Mouse (Mus musculus) left cerebral cortex, postnatal 14 days (tissue): ENCODE measurements around the gene Fgf8. TPM values are rescaled to one million over a fixed set of nuclear protein-coding genes. Genes with fewer than 3 reads are reported as not detected.
A peak's percentile ranks its signal among the peaks of the same experiment; 100 is the strongest.

Source experiments
- DNase-seq, 2 experiments: peaks; one replicate each; pipeline ENCODE4 v3.0.0; 2021 to 2022; ENCODE audit warnings: low spot score in 2 of 2, mixed read lengths in 1 of 2
- intact Hi-C: fragments of 180-260 bp; cut with DNase I; formaldehyde crosslinking; loops from one replicate; pipeline ENCODE4 v1.15.1; 2025
- total RNA-seq, 2 experiments: library from RNA; stranded (reverse); gene quantifications; 2 replicates each; pipeline ENCODE4 v1.2.3; 2021

The Fgf8 gene
- total RNA-seq, 2 experiments from 2014 or later = not detected

DNA sequence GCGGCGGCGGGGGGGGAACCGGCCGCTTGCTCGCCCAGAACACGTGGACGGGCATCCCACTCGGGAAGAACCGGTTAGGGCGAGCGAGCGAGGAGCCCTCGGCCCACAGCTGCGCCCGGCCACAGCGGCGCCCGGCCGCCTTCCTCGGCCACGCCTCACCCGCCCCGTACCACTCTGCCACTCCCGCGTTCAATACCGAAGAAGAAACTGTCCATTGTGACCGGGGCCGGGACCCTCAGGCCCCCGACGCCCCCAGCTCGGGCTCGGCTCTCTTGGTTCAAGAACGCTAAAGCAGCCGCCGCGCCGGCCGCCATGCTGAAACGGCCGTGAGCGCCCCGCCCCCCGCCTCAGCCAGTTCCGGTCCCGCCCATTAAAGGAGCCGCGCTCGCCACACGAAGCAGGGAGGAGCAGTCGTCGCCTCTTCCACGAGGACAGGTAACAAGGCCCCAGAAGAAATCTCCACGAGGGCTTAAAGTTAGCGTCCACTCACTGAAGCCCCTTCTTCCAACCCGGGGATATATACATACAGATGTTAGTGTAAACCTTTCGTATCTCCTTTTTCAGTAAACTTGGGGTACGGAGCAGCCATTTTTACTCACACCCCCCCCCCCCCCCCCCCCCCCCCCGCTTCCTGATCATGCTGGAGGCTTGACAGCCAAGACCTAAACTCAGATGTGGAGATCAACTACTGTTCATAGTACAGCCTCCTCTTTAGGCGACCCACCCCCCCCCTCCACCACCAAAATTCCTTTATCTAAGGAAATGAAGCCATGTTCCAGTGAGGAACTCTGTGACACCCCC is 6.7 kb upstream of the Fgf8 start, which contains the start of gene Npm3:
Gene Npm3 (minus strand): TSS at position 349 of the 801 bp plus-strand sequence.
- peak; percentile 84 for DNase-seq
- intact Hi-C loops = loop anchor here (5.0 kb wide), 1 partner anchor 92 kb away; no protein-coding TSS in a partner anchor

- DNase-seq = no peak
Observed at GRCm38 (mm10) chr19:45748691-45749242, 6.1 kb upstream of the Fgf8 start.

GRCm38 (mm10) chr19:45748206-45748605 is 5.5 kb upstream of the Fgf8 start:
- intact Hi-C loops = loop anchor here (5.0 kb wide), 1 partner anchor 91 kb away; no protein-coding TSS in a partner anchor
- no peak for DNase-seq

More at GRCm38 (mm10) chr19:45748691-45749242, 6.1 kb upstream of the Fgf8 start:
- intact Hi-C loops = loop anchor here (5.0 kb wide), 1 partner anchor 91 kb away; no protein-coding TSS in a partner anchor

GRCm38 (mm10) chr19:45747028-45747867 is 4.5 kb upstream of the Fgf8 start:
- intact Hi-C loops = loop anchor here (2.0 to 5.0 kb wide), 3 partner anchors 90 to 526 kb away; no protein-coding TSS in a partner anchor
- peak; percentile 91 for DNase-seq

DNA sequence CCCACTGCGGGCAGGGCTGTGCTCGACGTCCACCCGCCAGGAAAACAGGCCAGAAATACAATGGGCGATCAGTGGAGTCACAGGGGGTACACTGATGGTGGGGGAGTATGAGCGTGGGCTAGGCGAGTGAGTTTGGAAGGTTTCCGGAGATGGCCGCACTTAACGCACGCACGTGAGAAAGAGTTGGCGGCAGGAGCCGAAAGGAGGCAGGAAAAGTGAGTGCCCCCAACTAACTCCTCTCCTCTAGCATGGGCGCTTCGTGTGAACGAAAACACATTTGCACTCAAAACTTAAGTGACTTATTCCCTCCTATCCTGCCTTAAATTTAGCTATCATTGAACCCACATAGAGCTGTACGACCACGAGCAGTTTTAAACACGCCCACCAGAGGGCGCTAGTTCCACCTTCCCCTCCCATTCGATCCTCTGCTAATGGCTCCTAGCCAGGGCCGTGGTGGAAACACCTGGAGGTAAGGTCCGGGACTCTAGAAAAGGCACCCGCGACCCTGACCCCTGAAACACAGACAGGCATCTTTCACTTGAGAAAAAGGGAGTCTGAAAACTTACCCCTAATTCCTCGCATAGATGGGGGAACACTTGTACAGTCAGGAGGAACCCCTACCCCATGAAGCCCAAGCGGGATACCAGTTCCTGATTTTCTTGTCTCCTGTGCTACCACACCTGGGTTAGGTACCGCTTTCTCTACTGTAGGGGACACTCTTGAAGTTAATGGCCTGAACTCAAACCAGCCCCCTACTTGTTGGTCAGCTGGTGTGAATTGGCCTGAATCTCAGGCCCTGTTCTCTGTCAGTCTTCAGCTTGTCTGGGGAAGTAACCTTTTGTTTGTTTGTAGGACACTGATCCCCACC is 3.7 kb upstream of the Fgf8 start:
- intact Hi-C loops = loop anchor here (2.0 to 5.0 kb wide), 3 partner anchors 89 to 526 kb away; no protein-coding TSS in a partner anchor

DNA sequence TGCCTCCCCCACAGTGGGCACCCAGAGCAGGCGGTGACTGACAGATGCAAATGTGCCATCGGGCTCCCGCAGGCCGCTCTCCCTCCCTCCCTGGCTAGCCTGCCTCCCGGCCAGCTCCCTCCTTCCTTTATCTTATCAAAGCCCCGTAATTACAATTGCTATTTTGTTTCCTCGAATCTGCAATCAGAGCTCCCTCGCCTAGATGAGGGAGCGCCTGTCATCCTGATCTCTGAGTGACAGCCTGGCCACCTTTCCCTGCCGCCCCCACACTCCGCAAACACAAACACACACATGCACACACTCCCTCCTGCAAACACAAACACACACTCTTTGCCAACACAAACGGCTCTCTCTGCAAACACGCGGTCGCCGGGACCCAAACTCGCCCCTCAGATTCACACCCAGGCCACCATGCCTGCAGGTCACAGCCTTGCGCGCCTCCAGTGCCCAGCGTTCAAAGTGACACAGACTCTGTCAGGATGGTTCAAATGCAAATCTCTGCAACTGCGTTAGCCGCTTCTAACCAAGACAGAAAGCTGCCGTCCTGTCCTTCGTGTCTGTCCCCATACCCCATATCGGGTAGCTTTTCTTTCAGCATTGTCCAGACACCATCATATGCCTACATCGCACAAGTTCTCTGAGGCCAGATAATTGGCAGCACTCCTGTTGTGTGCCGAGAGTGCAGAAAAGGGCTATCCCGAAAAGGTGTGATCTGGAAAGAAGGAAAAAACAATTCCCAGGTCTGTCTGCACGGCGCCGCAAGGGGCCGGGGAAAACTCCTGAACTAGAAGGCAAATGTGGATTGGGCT is 2.8 kb upstream of the Fgf8 start:
- no peak for DNase-seq
- intact Hi-C loops = loop anchor here (2.0 to 5.0 kb wide), 3 partner anchors 88 to 525 kb away; no protein-coding TSS in a partner anchor

More for the DNA sequence above, 3.7 kb upstream of the Fgf8 start:
- peak; percentile 67 to 80 for DNase-seq

DNA sequence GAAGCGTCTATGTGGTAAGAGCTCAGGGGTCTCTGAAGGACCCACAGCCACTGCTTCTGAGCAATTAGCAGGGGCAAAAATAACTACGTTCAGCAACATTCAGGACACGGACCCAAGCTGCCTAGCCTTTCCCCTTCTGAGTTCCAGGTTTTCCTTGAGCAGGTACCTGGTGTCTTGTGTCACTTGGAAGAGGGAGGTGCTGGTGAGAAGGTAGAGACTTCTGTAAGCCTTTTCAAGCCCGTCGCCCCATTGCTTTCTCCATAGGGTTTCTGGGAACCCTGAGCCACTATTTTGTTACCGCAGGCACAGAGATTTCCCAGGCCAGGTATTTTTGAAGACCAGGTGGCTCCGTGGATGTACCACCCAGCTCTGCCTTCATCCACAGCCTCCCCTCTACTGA is 904 bp upstream of the Fgf8 start:
- intact Hi-C loops = no loop called here
- no peak for DNase-seq

GRCm38 (mm10) chr19:45742984-45743575 is 365 bp upstream of the Fgf8 start:
- intact Hi-C loops = no loop called here
- no peak for DNase-seq

- intact Hi-C loops = no loop called here
- no peak for DNase-seq
Observed at GRCm38 (mm10) chr19:45741431-45742217, 1.1 kb downstream of the Fgf8 start.

- no peak for DNase-seq
- intact Hi-C loops = no loop called here
Observed at GRCm38 (mm10) chr19:45740817-45741216, 1.9 kb downstream of the Fgf8 start.

DNA sequence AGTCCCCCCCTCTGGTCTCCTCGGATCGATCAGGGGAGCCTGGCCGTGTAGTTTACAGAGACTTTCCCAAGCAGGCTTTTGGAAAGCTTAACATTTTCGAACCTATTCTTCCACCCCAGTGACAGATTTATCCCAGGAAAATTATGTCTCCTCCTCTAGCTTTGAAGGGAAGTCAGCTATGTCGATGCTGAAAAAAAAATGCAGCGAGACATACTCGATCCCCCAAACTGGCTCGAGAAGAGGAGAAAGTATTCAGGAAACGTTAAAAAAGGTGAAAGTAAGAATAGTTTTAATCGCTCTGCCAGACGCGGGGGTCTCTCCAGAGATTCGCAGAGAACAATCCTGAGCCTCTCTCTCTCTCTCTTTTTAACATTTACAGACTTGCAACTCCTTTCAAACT is 2.5 kb downstream of the Fgf8 start:
- intact Hi-C loops = no loop called here
- DNase-seq = no peak

GRCm38 (mm10) chr19:45738521-45738920 is 4.2 kb downstream of the Fgf8 start:
- intact Hi-C loops = loop anchor here (5.0 kb wide), 1 partner anchor 66 kb away; no protein-coding TSS in a partner anchor
- no peak for DNase-seq

DNA sequence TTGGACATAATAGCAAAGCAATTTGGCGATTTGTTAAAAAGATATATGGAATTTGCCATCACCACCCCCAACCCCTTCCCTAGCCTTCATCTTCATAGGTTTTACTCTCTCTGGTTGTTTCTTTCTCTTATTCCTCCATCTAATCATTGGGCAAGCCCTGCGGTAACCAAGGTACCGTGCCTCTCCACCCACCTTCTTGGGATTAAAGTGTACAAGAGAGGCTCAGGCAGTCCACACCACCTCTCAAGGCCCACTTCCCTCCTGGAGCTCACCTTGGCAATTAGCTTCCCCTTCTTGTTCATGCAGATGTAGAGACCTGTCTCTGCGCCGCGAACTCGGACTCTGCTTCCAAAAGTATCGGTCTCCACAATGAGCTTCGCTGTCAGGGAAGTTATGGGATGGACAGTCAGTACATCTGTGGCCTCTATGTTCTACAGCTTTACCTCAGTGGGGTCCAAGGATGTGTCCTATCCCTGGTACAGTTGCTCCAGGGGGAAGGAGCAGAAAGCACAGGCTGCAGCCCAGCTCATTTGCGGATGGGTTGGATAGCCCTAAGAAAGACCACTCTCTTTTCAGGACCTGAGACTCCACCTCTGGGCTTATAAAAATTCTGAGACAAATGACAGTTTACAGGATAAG is 4.8 kb downstream of the Fgf8 start:
- intact Hi-C loops = loop anchor here (5.0 kb wide), 1 partner anchor 66 kb away; no protein-coding TSS in a partner anchor
- no peak for DNase-seq

DNA sequence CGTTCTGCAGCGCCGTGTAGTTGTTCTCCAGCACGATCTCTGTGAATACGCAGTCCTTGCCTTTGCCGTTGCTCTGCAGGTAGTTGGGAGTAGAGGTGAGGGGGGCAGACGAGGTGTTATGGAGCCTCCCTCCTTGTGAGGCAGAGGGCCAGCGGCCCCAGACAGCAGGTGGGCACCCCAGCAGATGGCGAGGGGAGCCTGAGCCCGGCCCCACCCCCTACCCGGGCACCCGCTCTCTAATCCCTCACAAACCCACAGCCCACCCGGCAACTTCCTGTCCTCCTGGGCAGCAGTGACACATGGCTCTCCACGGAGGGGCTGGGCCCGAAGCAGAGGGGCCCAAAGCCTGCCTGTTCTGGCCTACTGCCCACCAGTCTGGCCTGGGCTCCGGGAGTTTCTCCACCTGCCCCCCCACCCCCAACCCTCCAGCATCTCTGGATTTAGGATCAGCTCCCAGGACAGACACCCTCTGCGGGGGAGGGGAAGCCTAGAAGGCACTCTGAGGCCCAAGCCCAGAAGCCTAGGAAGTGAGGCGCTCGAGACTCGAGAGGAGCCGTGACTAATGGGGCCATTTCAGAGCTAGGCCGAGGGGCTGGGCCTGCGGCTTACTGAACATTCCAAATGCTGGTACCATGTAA is 5.4 kb downstream of the Fgf8 start:
- intact Hi-C loops = loop anchor here (5.0 kb wide), 1 partner anchor 65 kb away; no protein-coding TSS in a partner anchor
- DNase-seq = no peak

GRCm38 (mm10) chr19:45736855-45737207 is 5.9 kb downstream of the Fgf8 start:
- intact Hi-C loops = loop anchor here (5.0 kb wide), 1 partner anchor 65 kb away; no protein-coding TSS in a partner anchor
- no peak for DNase-seq

- DNase-seq = no peak
- intact Hi-C loops = loop anchor here (5.0 kb wide), 1 partner anchor 64 kb away; no protein-coding TSS in a partner anchor
Observed at GRCm38 (mm10) chr19:45736241-45736640, 6.5 kb downstream of the Fgf8 start.
